Mouse (Mus musculus) skeletal muscle tissue, adult 2 months (tissue): ENCODE measurements around the gene Slc41a1.
"Not testable (repeated sequence)": the region's sequence is repeated elsewhere in the genome, so short reads cannot be mapped to it uniquely, and the experiment has no call there.

Experiments
- DNase-seq: peaks from one replicate; pipeline ENCODE4 v3.0.0-alpha.2; 2012; ENCODE audit warnings: low read depth, low spot score

Gene Slc41a1

GRCm38 (mm10) chr1:131827207-131827786 is at the start of gene Slc41a1:
Gene Slc41a1, plus strand, starts transcription at chr1:131827493.
- DNase-seq, result no peak

DNA sequence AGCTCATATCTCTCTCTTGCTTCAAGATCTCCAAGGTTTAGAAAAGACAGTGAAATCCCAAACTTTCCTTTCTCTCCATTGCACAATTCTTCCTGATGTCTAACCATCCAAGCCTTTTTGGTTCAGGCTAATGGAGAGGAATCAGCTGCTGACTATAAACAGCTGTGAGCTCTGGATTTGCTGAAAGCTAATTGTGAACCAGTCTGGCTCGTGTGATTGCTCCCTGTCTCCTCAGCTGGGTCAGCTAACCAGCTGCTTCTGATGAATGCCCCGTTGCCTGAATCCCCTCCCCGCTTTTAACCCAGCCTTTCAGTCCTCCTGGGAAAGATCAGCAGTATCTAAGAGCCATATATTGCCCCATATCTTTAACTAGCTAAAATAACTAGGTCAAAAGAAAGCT is 32.7 kb upstream of the Slc41a1 start:
- DNase-seq, result no peak

- no peak for DNase-seq
Measured at GRCm38 (mm10) chr1:131795171-131795570, 32.1 kb upstream of the Slc41a1 start.

DNA sequence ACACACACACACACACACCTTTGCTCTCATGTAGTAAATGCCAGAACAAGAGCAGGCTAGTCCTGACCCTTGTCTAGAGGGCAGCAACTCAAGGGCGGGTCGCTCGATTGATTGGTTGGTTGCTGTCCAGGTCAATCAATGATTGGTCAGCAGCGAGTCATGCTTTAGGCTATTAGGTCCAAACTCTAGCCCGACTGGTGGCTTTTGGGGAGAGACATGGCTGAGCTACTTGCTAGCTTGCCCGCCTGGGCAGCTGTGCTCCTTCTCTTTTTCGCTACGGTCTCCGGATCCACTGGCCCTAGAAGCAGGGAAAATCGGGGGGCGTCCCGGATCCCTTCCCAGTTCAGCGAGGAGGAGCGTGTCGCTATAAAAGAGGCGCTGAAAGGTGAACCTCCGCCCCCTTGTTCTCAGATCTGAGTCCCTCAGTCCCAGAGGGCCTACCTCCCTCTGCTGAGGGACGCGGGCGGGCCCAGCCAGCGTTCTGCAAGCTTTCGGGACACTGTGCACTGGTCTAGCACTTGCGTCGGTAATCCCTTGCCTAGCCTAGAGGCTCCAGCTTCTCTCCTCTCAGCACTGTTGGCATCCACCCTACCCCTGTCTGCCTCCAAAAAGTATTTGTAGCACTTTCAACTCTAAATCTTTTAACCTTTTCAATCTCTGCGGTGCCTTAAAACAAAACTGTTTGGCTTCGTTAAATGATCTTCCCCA is 29.9 kb upstream of the Slc41a1 start, which contains the start of gene Pm20d1:
Gene Pm20d1, plus strand, starts transcription at position 180 of the 708 bp plus-strand sequence.
- peak; percentile 20 for DNase-seq

GRCm38 (mm10) chr1:131800001-131800400 is 27.3 kb upstream of the Slc41a1 start:
- DNase-seq, result no peak

GRCm38 (mm10) chr1:131801071-131801470 is 26.2 kb upstream of the Slc41a1 start:
- no peak for DNase-seq

GRCm38 (mm10) chr1:131802652-131803051 is 24.6 kb upstream of the Slc41a1 start:
- peak; percentile 11 for DNase-seq

DNA sequence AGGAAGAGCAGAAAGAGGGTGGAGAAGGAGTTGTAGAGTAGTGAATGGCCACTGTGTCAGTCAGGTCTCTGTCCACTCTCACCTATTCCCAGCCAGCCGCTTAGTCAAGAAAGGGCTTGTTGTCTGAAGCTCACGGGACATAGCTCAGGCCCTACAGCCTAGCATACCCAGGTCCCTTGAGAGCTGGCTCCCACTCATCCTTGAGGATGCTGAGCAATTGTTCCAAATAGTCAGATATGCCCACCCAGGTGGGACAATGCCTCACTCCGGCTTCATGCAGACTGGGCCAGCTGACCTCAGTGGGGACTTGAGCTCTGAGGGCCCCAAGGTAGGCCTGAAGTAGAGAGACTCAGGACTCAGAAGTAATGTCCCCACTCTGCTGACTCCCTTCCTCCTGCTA is 23.1 kb upstream of the Slc41a1 start:
- DNase-seq, result no peak

DNA sequence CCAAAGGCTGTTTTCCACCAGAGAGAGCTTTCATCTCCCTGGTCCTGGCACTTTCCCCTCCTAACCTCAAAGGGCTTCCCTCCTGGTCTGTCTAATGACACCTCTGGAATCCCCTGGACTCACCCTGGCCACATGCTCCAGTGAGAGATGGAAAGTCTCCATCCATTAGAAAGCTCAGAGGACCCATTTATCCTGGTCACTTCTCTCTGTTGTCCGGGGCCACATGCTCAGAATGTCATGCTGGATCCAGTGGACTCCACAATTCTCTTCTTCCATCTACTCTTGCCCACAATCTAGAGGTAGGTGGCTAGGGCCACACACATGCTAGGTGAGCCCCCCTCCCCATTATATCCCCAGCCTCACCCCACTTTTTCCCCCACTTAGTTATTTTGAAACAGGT is 18.3 kb upstream of the Slc41a1 start:
- no peak for DNase-seq

GRCm38 (mm10) chr1:131809651-131810050 is 17.6 kb upstream of the Slc41a1 start:
- DNase-seq, result no peak

GRCm38 (mm10) chr1:131811393-131811792 is 15.9 kb upstream of the Slc41a1 start:
- DNase-seq, result no peak

GRCm38 (mm10) chr1:131812006-131812405 is 15.3 kb upstream of the Slc41a1 start:
- DNase-seq, result no peak

- no peak for DNase-seq
Measured at GRCm38 (mm10) chr1:131812631-131813295, 14.5 kb upstream of the Slc41a1 start.

DNA sequence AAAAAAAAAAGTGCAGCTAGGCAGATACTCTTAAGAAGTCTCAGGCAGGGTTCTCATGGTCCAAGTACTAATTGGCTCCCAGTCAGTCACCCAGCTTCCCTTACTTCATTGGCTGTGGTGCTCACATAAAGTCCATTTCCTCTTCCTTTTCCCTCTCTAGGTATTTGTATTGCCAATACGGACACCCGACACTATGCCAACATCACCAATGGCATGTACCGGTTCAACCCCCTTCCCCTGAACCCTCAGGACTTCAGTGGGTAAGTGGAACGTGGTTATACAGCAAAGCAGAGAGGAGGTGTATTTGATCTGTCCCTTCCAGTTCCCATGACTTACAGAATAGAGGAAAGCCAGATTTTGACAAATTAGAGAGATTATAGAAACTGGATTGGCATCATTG is 13.6 kb upstream of the Slc41a1 start:
- DNase-seq, result no peak

- no peak for DNase-seq
Measured at GRCm38 (mm10) chr1:131814191-131814590, 13.1 kb upstream of the Slc41a1 start.

- no peak for DNase-seq
Measured at GRCm38 (mm10) chr1:131816886-131817285, 10.4 kb upstream of the Slc41a1 start.

- DNase-seq, result not testable (repeated sequence)
Measured at GRCm38 (mm10) chr1:131820353-131820752, 6.9 kb upstream of the Slc41a1 start.

DNA sequence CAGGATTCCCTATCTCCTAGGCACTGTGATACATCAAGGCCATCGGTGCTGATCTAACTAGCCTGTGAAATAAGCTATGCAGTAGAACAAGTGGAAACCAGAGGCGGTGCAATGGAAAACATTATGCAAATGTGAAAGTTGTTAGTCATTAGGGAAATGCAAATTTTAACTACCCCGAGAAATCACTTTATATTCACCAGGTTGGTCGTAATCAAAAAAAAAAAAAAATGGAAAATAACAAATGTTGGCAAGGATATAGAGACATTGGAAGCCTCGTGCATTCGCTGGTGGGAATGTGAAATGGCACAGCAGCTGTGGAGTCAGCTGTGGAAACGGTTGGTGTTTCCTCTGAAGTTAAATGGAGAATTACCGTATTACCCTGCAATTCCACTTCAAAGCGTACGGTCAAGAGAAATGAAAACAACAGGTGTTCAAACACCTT is 6.4 kb upstream of the Slc41a1 start:
- DNase-seq, result no peak

DNA sequence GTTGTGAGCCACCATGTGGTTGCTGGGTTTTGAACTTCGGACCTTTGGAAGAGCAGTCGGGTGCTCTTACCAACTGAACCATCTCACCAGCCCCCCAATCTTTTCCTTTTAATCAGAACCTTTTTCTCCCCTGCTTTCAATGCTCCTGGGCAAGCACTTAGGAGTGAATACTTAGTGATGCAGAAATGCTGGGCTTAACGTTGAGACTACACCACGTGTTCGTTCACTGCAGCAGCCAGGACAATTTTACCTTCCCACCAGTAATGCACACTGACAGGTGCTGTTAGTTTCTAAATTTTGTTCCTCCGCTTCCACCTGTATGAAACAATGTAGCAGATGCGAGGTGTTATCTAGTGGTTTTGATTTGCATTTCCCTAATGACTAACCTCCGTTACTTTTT is 5.0 kb upstream of the Slc41a1 start:
- DNase-seq, result no peak

DNA sequence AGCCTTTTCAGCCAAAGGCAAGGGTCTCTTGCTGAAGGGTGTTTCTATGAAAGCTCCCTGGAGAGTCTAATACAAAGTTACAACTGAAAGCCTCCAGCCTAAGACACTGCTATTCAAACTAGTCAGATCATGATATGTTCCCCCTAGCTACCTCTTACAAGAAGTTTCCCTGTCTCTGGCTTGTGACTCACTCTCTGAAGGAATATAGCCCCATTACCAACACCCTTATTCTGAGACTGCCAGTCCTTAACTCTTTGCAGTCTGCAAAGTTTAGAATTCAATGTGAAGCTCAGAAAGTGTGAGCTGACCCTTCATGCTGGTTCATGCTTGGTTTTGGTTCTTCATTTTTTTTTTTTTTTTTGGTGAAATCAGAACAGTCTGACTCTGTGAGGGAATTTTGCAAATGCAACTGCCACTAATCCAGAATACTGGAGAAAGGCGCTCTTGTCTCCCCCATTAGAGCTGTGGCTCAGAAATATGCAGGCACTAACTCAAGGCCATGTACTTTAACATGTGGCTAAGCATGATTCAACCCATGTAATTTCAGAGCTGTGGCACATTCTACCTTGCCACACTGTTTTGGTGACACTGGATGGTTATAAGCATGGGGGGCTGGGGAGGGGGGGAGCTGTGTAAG is 4.3 kb upstream of the Slc41a1 start:
- DNase-seq, result no peak

DNA sequence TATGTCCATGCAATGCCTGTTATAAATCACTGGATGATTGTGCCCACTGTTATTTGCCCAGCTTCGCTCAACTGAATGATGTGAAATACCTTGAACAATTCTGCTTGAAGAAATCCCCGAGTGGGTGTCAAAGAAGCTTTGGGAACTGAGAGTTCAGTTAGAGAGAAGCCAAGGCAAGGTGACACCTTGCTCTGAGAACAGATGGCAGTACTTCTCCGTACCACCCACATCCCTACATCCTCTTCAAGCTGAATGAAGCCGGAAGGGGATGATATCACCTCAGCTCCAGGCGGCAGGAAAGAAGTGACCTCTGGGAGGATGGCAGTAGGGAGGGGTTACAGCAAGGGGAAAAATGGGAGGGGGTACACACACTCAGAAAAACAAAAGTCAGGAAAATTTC is 3.7 kb upstream of the Slc41a1 start:
- DNase-seq, result no peak

GRCm38 (mm10) chr1:131824528-131825181 is 2.6 kb upstream of the Slc41a1 start:
- DNase-seq, result no peak
